Mouse (Mus musculus) right cerebral cortex, postnatal 36 days (tissue): ENCODE data around the gene Yeats4.

Experiments used
- DNase-seq, 2 experiments: peaks; one replicate each; pipeline ENCODE4 v3.0.0; 2022; ENCODE audit warnings: low spot score in 2 of 2, mixed read lengths in 1 of 2

The Yeats4 gene

GRCm38 (mm10) chr10:117202981-117203557 lies 21.2 kb downstream of the Yeats4 start:
- DNase-seq = no peak

DNA sequence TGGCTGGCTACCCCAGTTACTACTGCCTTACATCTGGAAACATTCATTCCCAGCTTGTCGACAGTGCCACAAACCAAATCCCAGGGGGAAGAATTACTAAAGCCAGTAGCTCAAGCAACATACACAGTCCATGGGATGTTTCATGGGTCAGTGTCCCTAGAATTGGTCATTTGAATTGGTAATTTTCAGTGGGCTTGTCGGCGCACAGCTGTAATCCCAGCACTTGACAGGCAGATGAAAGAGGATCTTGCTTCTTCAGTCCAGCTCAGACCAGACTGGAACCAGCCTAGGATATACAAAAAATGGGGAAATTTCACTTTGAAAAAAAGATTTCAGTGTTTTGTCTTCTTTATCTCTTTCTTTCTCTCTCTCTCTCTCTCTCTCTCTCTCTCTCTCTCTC lies 24.6 kb downstream of the Yeats4 start:
- no peak for DNase-seq

DNA sequence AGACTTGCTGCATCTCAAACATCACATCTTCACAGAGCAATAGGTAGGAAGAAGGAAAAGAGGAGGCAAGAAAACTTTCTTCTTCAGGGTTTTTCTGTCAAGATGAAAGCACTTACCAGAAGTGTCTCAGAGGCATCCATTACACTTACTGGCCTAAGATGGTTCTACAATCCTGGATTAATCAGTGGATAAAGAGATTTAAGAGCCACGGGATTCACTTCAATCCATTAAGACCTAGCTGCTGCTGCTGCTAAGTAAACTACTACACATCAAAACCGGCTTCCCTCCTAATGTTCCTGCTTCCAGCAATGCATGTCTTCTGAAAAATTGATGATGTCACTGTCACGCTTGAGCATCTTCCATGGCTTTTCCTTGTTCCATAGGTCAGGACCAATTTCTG lies 27.6 kb downstream of the Yeats4 start:
- no peak for DNase-seq

- DNase-seq = no peak
These were observed 28.6 kb downstream of the Yeats4 start for GRCm38 (mm10) chr10:117195748-117196147.

- DNase-seq = no peak
These were observed 29.3 kb downstream of the Yeats4 start for GRCm38 (mm10) chr10:117195005-117195404.

GRCm38 (mm10) chr10:117193364-117193763 lies 30.9 kb downstream of the Yeats4 start:
- DNase-seq = no peak

DNA sequence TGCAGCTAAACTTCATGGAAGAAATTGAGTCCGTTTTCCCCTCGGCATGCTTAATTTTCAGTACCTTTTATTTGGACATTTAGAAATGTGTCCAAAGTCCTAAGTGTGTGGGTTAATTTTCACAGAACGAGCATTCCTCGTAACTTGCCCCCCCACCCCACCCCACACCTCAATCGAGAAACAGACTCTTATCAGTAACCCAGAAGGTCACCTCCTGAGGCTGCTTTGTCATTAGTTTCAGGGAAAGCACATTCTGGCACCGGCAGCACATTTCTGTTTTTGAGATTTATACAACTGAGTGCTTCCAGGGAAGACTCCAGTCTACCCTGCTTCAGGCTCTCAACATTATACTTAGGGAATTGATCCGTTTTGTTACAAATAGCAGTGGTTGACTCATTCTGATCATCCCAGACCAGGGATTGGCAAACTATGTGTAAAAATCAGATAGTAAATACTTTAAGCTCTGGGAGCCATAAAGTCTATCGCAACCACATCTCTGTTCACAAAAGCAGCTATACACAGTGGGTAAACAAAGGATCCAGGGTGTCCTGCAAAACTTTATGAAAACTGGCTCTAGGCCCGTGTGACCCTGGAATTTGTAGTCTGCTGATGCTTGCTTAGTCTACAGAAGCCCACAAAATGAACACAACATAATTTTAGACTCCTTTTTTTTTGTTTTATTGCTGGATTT lies 38.8 kb downstream of the Yeats4 start:
- no peak for DNase-seq

GRCm38 (mm10) chr10:117181098-117181497 lies 43.2 kb downstream of the Yeats4 start:
- DNase-seq = no peak

GRCm38 (mm10) chr10:117174645-117175044 lies 49.7 kb downstream of the Yeats4 start:
- no peak for DNase-seq

GRCm38 (mm10) chr10:117173566-117174438 lies 50.5 kb downstream of the Yeats4 start:
- DNase-seq = no peak

GRCm38 (mm10) chr10:117173111-117173510 lies 51.2 kb downstream of the Yeats4 start:
- DNase-seq = no peak

GRCm38 (mm10) chr10:117172069-117172468 lies 52.2 kb downstream of the Yeats4 start:
- no peak for DNase-seq

DNA sequence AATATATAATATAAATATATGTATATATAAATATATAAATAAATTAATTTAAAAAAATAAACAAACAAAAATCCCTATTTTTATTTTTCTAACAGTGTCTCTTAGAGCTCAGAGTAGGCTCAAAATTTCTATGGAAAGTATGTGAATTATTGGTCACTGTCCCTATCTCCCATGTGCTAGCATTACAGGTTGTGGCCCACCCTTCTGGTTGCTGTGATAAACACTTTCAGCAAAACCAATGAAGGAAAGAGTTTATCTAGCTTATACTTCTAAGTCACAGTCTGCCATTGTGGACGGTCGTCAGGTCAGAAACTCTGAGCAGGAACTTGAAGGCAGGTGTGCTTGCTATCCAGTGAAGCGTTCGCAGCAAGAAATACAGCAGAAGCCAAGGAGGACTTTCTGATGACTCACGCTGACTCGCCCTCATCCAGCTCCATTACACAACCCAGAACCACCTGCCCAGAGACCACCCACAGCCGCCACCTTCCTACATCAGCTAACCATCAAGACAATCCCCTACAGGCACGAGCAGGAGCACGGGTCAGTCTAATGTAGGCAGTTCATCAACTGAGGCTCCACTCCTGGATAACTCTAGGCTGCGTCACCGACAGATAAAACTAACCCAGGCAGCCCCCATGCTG lies 57.4 kb downstream of the Yeats4 start:
- DNase-seq = no peak
